Mouse (Mus musculus) spleen, adult 2 months (tissue): ENCODE measurements around the gene Icmt.

Source experiments
- CTCF ChIP-seq: fragments of 200-500 bp; IDR thresholded peaks from 2 replicates; pipeline ENCODE4 v1.5.1; 2011; ENCODE audit warnings: mild to moderate bottlenecking, inconsistent platforms; ENCODE audit not compliant: insufficient read depth, insufficient read length, insufficient replicate concordance; ENCODE audit errors: extremely low read depth
- POLR2A ChIP-seq: fragments of 200-500 bp; IDR thresholded peaks from 2 replicates; pipeline ENCODE4 v1.6.1; 2011; ENCODE audit warnings: low read depth, low read length, inconsistent platforms

DNA sequence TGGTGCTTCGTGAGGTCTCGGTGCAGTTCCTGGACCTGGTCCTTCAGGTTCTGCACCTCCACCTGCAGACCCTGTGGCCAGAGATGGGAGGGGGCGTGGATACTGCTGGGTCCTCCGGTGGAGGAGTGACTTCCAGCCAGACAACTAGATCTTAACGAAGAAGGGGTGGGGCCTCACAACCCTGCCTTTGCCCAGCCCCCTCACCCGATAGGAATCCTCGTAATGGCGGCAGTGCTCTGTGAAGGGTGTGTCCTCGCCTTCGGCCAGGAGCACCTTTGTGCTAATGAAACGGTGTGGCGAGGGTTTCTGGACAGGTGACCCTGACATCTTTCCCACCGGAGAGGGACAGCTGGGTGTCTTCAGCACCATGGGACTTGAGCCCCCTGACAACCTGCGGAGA is 15.2 kb downstream of the Icmt start:
- TF ChIP-seq POLR2A = no peak
- no peak for TF ChIP-seq CTCF
